Mouse (Mus musculus) cerebellum, adult 2 months (tissue): ENCODE data around the gene Gstm3.

Experiments used
- CTCF ChIP-seq: fragments of 200-500 bp; IDR thresholded peaks from 2 replicates; pipeline ENCODE4 v1.5.1; 2011; ENCODE audit warnings: low read depth, mild to moderate bottlenecking, control low read depth, low read length, moderate library complexity, borderline replicate concordance; ENCODE audit not compliant: insufficient read depth
- POLR2A ChIP-seq: fragments of 200-500 bp; IDR thresholded peaks from 2 replicates; pipeline ENCODE4 v1.6.1; 2011; ENCODE audit warnings: low read length, control low read depth, borderline replicate concordance; ENCODE audit not compliant: insufficient read depth

- TF ChIP-seq POLR2A (no peak), CTCF (no peak)
These were observed 41.2 kb downstream of the Gstm3 start for GRCm38 (mm10) chr3:107927841-107928240.
